Comparison of ENCODE assay signal across 8 mouse cellular contexts in the genomic region with DNA sequence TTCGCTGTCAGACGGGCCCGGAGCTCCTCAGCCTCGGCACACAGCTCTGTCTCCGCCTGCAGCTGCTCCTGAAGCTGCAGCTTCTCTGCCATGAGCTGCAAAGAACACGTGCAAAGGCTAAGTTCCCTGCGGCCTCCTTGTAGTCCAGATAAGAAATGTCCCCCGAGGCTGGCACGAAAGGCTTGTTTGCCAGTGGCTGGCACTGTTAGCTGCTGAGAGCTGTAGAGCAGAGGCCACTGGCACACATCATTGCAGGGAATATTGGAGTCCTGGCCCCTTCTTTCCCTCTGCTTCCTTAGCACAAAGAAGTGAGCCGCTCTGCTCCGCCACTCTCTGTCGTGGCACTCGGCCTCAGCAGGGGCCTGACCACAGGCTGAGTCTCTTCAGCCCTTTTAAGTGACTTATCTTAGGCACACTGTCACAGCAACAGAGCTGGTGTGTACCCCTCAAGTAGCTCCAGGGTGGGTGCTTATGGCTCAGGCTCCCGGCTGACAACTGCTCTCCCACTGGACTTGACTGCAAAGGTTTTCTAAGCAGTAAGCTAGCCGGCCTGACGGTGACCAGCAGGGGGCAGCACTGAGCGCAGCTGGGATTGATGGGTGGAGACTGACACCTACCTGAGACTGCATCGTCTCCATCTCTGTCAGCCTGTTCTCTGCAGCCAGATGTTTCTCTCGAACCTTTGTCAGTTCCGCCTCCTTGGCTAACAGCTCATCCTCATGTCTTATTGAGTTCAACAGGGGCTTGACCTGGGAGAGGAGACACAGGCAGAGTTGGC. TPM values are rescaled to one million over a fixed set of nuclear protein-coding genes. Genes with fewer than 3 reads are reported as not detected.
DNase-seq lines count a peak whose midpoint lies in the region; ATAC-seq and TF ChIP-seq lines count a peak whose summit lies in the region.

No protein-coding gene starts in this region.

- no peak overlapping the region for H3K27ac ChIP-seq in gastrocnemius, adult 2 months
- no peak overlapping the region for H3K27ac ChIP-seq in kidney, adult 2 months (ENCODE audit: insufficient read depth, low read depth, low read length)
- peak overlapping the region; percentile 89 for H3K27ac ChIP-seq in liver, embryonic 13.5 days
- no peak overlapping the region for H3K27ac ChIP-seq in olfactory bulb, adult 2 months (ENCODE audit: insufficient read depth, low read depth, low read length)

- H3K36me3 ChIP-seq in kidney, adult 2 months (ENCODE audit: control insufficient read depth, insufficient read depth, low read length), result peaks cover 5% of the 10 kb centered on the region
- peaks cover 97% of the 10 kb centered on the region for H3K36me3 ChIP-seq in liver, embryonic 13.5 days

- peak; percentile 100 for TF ChIP-seq CTCF in gastrocnemius, adult 2 months (IDR thresholded peaks at IDR 0.05)
- peak; percentile 97 for TF ChIP-seq CTCF in kidney, adult 2 months (conservative IDR thresholded peaks at IDR 0.05; ENCODE audit: insufficient read depth, insufficient read length, low read depth, low read length)
- peak; percentile 98 for TF ChIP-seq CTCF in olfactory bulb, adult 2 months (IDR thresholded peaks at IDR 0.05; ENCODE audit: insufficient read depth, low read depth, low read length)

- no peak for TF ChIP-seq POLR2A in kidney, adult 2 months (IDR thresholded peaks at IDR 0.05; ENCODE audit: low read depth, low read length)
- TF ChIP-seq POLR2A in olfactory bulb, adult 2 months (IDR thresholded peaks at IDR 0.05; ENCODE audit: insufficient read depth, low read depth, low read length), result no peak

- H3K9ac ChIP-seq in liver, embryonic 13.5 days, result no peak overlapping the region; the same call in 1 of the 2 replicates

- no peak overlapping the region for H3K4me2 ChIP-seq in liver, embryonic 13.5 days

- intact Hi-C loops in gastrocnemius, adult 2 months (cut with DNase I), result loop anchor here (2.0 kb wide), 1 partner anchor 141 kb away; no protein-coding TSS in a partner anchor

- no peaks in the 10 kb centered on the region for H3K9me3 ChIP-seq in liver, embryonic 13.5 days (replicated peaks)

- H3K4me1 ChIP-seq in kidney, adult 2 months (ENCODE audit: control insufficient read depth, insufficient read depth, low read length), result no peaks in the 10 kb centered on the region
- H3K4me1 ChIP-seq in liver, embryonic 13.5 days (replicated peaks), result peaks cover 36% of the 10 kb centered on the region
- H3K4me1 ChIP-seq in olfactory bulb, adult 2 months (ENCODE audit: control insufficient read depth, insufficient read depth, low read length), result no peaks in the 10 kb centered on the region

- no peak overlapping the region for H3K4me3 ChIP-seq in gastrocnemius, adult 2 months
- H3K4me3 ChIP-seq in kidney, adult 2 months (ENCODE audit: insufficient read depth, low read depth, low read length), result no peak overlapping the region
- no peak overlapping the region for H3K4me3 ChIP-seq in liver, embryonic 13.5 days (replicated peaks)
- no peak overlapping the region for H3K4me3 ChIP-seq in olfactory bulb, adult 2 months (ENCODE audit: insufficient read depth, low read depth, low read length)

- DNase-seq in 416B (ENCODE audit: low read depth), result peak; percentile 67
- peak; percentile 69 for DNase-seq in Muller cell, postnatal 12 days (ENCODE audit: inconsistent ontology term)
- peak; percentile 75 for DNase-seq in cerebellum, adult 9-11 months
- DNase-seq in gastrocnemius, adult 2 months, result peak; percentile 88
- peak; percentile 75 for DNase-seq in kidney, adult 2 months
- peak; percentile 62 for DNase-seq in liver, embryonic 13.5 days
- peak; percentile 88 for DNase-seq in thymus, postnatal 14 days

- no peaks in the 10 kb centered on the region for H3K27me3 ChIP-seq in kidney, adult 2 months (replicated peaks; ENCODE audit: control insufficient read depth, insufficient read depth, low read length)
- no peaks in the 10 kb centered on the region for H3K27me3 ChIP-seq in liver, embryonic 13.5 days

- ATAC-seq in liver, embryonic 13.5 days (ENCODE audit: low read depth), result no peak

- 65% methylated on average over 20 of the region's 20 CpGs for WGBS in kidney, adult 2 months
- 61% methylated on average over 20 of the region's 20 CpGs for WGBS in liver, embryonic 13.5 days (ENCODE audit: insufficient replicate concordance)
- WGBS in olfactory bulb, adult 2 months, result 67% methylated on average over 20 of the region's 20 CpGs

RNA-seq across cellular contexts. Expression of a gene that starts 18.6 kb away (rescaled TPM):
- under 1 TPM; 0.08 to 0.31 TPM for total RNA-seq in gastrocnemius, adult 2 months (2021)
- 0.03 and 0.06 TPM in 2 replicates for polyA plus RNA-seq in kidney, adult 2 months (2012; rRNA removed)
- 29.8 and 34.9 TPM in 2 replicates for polyA plus RNA-seq in liver, embryonic 13.5 days (2015; fragmentation: Nextera tagmentation; extraction: Ambion mirVana)
- not detected in 2 replicates for polyA plus RNA-seq in olfactory bulb, adult 2 months (2012; ENCODE audit: insufficient read depth, insufficient read length, low replicate concordance, missing spikeins)

RNA-seq across cellular contexts. Expression of a gene that starts 46.5 kb away (rescaled TPM):
- total RNA-seq in gastrocnemius, adult 2 months (2021), result not detected
- polyA plus RNA-seq in kidney, adult 2 months (2012; rRNA removed), result 2.1 and 2.8 TPM in 2 replicates
- polyA plus RNA-seq in liver, embryonic 13.5 days (2015; fragmentation: Nextera tagmentation; extraction: Ambion mirVana), result not detected in 2 replicates
- not detected in 2 replicates for polyA plus RNA-seq in olfactory bulb, adult 2 months (2012; ENCODE audit: insufficient read depth, insufficient read length, low replicate concordance, missing spikeins)

Comparison
In these comparisons a context has a peak if more than half of its experiments do, and no peak if none do; other contexts are left out.
1. RNA of a gene that starts 18.6 kb away (polyA plus RNA-seq): 29.8 to 34.9 TPM in liver, embryonic 13.5 days; 0.03 to 0.06 TPM in kidney, adult 2 months and not detected in olfactory bulb, adult 2 months; every median in the first group is over 10 times any median in the second.
2. Peak in every context shown above with its lines, with median percentiles within 50 percentile points of each other: DNase-seq and CTCF ChIP-seq.